ENCODE assay signal across 8 mouse cellular contexts in the genomic region with DNA sequence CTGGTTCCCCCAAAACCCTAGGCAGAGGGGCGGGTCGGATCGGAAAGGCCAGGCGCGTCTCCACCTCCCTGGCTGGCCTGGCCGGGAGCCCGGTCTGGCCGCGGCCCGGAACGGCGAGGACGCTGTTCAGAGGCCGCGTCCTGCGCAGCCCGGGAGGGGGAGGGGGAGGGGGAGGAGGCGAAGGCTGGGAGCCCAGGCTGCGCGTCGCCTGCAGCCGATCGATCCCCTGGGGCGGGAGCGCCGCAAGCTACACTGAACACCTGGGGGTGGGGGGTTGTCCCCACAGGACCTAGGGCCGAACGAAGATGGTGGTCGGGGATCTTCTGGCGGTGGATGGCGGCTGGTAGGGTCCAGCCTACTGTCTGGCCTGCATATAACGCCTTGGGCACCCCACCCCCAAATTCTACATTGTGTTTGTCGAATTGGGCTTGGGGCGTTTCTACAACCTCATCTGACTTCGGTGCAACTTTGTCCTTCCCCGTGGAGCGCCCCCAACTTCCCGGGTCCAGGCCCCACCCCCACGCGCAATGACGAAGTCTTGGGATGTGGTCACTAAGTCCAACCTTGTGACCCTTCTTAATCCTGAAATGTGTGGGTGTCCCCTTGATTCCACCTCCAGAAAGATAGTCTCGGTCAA. TPM values are rescaled to one million over a fixed set of nuclear protein-coding genes. Genes with fewer than 3 reads are reported as not detected.
DNase-seq lines count a peak whose midpoint lies in the region; ATAC-seq lines count a peak whose summit lies in the region.

No protein-coding gene starts in this region.

- peaks cover 39% of the 10 kb centered on the region for H3K27me3 ChIP-seq in intestine, embryonic 14.5 days (replicated peaks; ENCODE audit: control insufficient read depth, insufficient read depth, low read length)
- H3K27me3 ChIP-seq in liver, embryonic 15.5 days: peaks cover 92% of the 10 kb centered on the region
- H3K27me3 ChIP-seq in neural tube, embryonic 15.5 days (replicated peaks): peaks cover 35% of the 10 kb centered on the region

- H3K4me1 ChIP-seq in intestine, embryonic 14.5 days (replicated peaks; ENCODE audit: control insufficient read depth, insufficient read depth, low read length): peaks cover 48% of the 10 kb centered on the region
- H3K4me1 ChIP-seq in liver, embryonic 15.5 days (replicated peaks): peaks cover 41% of the 10 kb centered on the region
- peaks cover 54% of the 10 kb centered on the region for H3K4me1 ChIP-seq in neural tube, embryonic 15.5 days

- H3K4me2 ChIP-seq in intestine, embryonic 14.5 days (ENCODE audit: low read length): peak overlapping the region; percentile 99
- H3K4me2 ChIP-seq in liver, embryonic 15.5 days: peak overlapping the region; percentile 67
- H3K4me2 ChIP-seq in neural tube, embryonic 15.5 days: peak overlapping the region; percentile 96

- no peaks in the 10 kb centered on the region for H3K36me3 ChIP-seq in intestine, embryonic 14.5 days (ENCODE audit: control insufficient read depth, insufficient read depth, low read length)
- H3K36me3 ChIP-seq in liver, embryonic 15.5 days (replicated peaks): no peaks in the 10 kb centered on the region
- no peaks in the 10 kb centered on the region for H3K36me3 ChIP-seq in neural tube, embryonic 15.5 days

- H3K9ac ChIP-seq in intestine, embryonic 14.5 days (ENCODE audit: low read length): peak overlapping the region; percentile 59
- H3K9ac ChIP-seq in liver, embryonic 15.5 days: peak overlapping the region; percentile 17; the same call in 1 of the 2 replicates
- H3K9ac ChIP-seq in neural tube, embryonic 15.5 days (replicated peaks): peak overlapping the region; percentile 69

- peak; percentile 59 for ATAC-seq in intestine, embryonic 14.5 days (replicated peaks; ENCODE audit: low FRiP score, low TSS enrichment, low read depth)
- peak; percentile 48 for ATAC-seq in liver, embryonic 15.5 days (ENCODE audit: insufficient read depth)
- ATAC-seq in neural tube, embryonic 15.5 days (ENCODE audit: low FRiP score): peak; percentile 29
- ATAC-seq in erythroid progenitor cell, adult 5-6 weeks (replicated peaks; ENCODE audit: low FRiP score, poor library complexity, severe bottlenecking): no peak

- peak overlapping the region; percentile 56 for H3K4me3 ChIP-seq in intestine, embryonic 14.5 days (ENCODE audit: low read depth, low read length)
- H3K4me3 ChIP-seq in liver, embryonic 15.5 days (replicated peaks): peak overlapping the region; percentile 49
- peak overlapping the region; percentile 54 for H3K4me3 ChIP-seq in neural tube, embryonic 15.5 days (replicated peaks)

- peak overlapping the region; percentile 64 for H3K27ac ChIP-seq in intestine, embryonic 14.5 days (ENCODE audit: low read depth)
- H3K27ac ChIP-seq in liver, embryonic 15.5 days (replicated peaks): peak overlapping the region; percentile 29; the same call in 1 of the 2 replicates
- H3K27ac ChIP-seq in neural tube, embryonic 15.5 days (replicated peaks): peak overlapping the region; percentile 30; the same call in 1 of the 2 replicates

- WGBS in intestine, embryonic 14.5 days: under 1% methylated on average over 36 of the region's 42 CpGs
- WGBS in liver, embryonic 15.5 days (ENCODE audit: insufficient replicate concordance): 2% methylated on average over 41 of the region's 42 CpGs
- 1% methylated on average over 34 of the region's 42 CpGs for WGBS in neural tube, embryonic 15.5 days

- H3K9me3 ChIP-seq in intestine, embryonic 14.5 days (ENCODE audit: control insufficient read depth, low read length): no peaks in the 10 kb centered on the region
- no peaks in the 10 kb centered on the region for H3K9me3 ChIP-seq in liver, embryonic 15.5 days (replicated peaks)
- no peaks in the 10 kb centered on the region for H3K9me3 ChIP-seq in neural tube, embryonic 15.5 days (replicated peaks)

- peak; percentile 24 to 33 for DNase-seq in thymus, postnatal 36 days
- DNase-seq in thymus, postnatal 25 days: no peak
- DNase-seq in cerebellum, postnatal 14 days: peak; percentile 76 to 77
- DNase-seq in gastrocnemius, postnatal 25 days: peak; percentile 82
- no peak for DNase-seq in intestine, embryonic 14.5 days (ENCODE audit: low spot score)

RNA-seq across cellular contexts. Expression of gene Cbx4, which starts 5.1 kb away (rescaled TPM):
- 1 to 10 TPM; 2.4 to 3.5 TPM for total RNA-seq in gastrocnemius, postnatal 25 days (2021)
- 9.9 and 10.5 TPM in 2 replicates for polyA plus RNA-seq in intestine, embryonic 14.5 days (2014; fragmentation: Nextera tagmentation; extraction: Ambion mirVana)
- polyA plus RNA-seq in liver, embryonic 15.5 days (2015; fragmentation: Nextera tagmentation; extraction: Ambion mirVana): 2.8 and 2.9 TPM in 2 replicates
- 20.2 and 24.2 TPM in 2 replicates for polyA plus RNA-seq in neural tube, embryonic 15.5 days (2015; fragmentation: Nextera tagmentation; extraction: Ambion mirVana)
- 5.4 and 13.4 TPM in 2 replicates for total RNA-seq in erythroid progenitor cell, adult 5-6 weeks (2015; ENCODE audit: low replicate concordance)
- total RNA-seq in erythroid progenitor cell, adult 5-6 weeks (2017; ENCODE audit: low replicate concordance): 2.7 and 4.4 TPM in 2 replicates

RNA-seq across cellular contexts. Expression of gene Cbx8, which starts 50.3 kb away (rescaled TPM):
- total RNA-seq in gastrocnemius, postnatal 25 days (2021): 1 to 10 TPM; 1.4 to 1.8 TPM
- polyA plus RNA-seq in intestine, embryonic 14.5 days (2014; fragmentation: Nextera tagmentation; extraction: Ambion mirVana): 7.7 and 11.4 TPM in 2 replicates
- 3.3 and 3.5 TPM in 2 replicates for polyA plus RNA-seq in liver, embryonic 15.5 days (2015; fragmentation: Nextera tagmentation; extraction: Ambion mirVana)
- 7.2 and 7.3 TPM in 2 replicates for polyA plus RNA-seq in neural tube, embryonic 15.5 days (2015; fragmentation: Nextera tagmentation; extraction: Ambion mirVana)
- 1.3 TPM in 1 of 2 replicates, not detected in the other for total RNA-seq in erythroid progenitor cell, adult 5-6 weeks (2015; ENCODE audit: low replicate concordance)
- 1.0 and 3.3 TPM in 2 replicates for total RNA-seq in erythroid progenitor cell, adult 5-6 weeks (2017; ENCODE audit: low replicate concordance)

Comparison
In these comparisons a context has a peak if more than half of its experiments do, and no peak if none do; other contexts are left out.
1. DNase-seq: peak in thymus, postnatal 36 days (2 of 2), cerebellum, postnatal 14 days (2 of 2) and gastrocnemius, postnatal 25 days (single experiment); none in thymus, postnatal 25 days (single experiment) and intestine, embryonic 14.5 days (single experiment).
2. H3K9ac ChIP-seq: peak in every context shown above with its lines; median percentile 69 in neural tube, embryonic 15.5 days; 59 in intestine, embryonic 14.5 days; 17 in liver, embryonic 15.5 days.
3. Peak in every context shown above with its lines, with median percentiles within 50 percentile points of each other: H3K27ac ChIP-seq, H3K4me2 ChIP-seq and H3K4me3 ChIP-seq.